Mouse (Mus musculus) cerebellum, adult 2 months (tissue): ENCODE measurements around the gene Ctsw.

Experiments
- CTCF ChIP-seq: fragments of 200-500 bp; IDR thresholded peaks from 2 replicates; pipeline ENCODE4 v1.5.1; 2011; ENCODE audit warnings: low read depth, mild to moderate bottlenecking, control low read depth, low read length, moderate library complexity, borderline replicate concordance; ENCODE audit not compliant: insufficient read depth
- POLR2A ChIP-seq: fragments of 200-500 bp; IDR thresholded peaks from 2 replicates; pipeline ENCODE4 v1.6.1; 2011; ENCODE audit warnings: low read length, control low read depth, borderline replicate concordance; ENCODE audit not compliant: insufficient read depth

DNA sequence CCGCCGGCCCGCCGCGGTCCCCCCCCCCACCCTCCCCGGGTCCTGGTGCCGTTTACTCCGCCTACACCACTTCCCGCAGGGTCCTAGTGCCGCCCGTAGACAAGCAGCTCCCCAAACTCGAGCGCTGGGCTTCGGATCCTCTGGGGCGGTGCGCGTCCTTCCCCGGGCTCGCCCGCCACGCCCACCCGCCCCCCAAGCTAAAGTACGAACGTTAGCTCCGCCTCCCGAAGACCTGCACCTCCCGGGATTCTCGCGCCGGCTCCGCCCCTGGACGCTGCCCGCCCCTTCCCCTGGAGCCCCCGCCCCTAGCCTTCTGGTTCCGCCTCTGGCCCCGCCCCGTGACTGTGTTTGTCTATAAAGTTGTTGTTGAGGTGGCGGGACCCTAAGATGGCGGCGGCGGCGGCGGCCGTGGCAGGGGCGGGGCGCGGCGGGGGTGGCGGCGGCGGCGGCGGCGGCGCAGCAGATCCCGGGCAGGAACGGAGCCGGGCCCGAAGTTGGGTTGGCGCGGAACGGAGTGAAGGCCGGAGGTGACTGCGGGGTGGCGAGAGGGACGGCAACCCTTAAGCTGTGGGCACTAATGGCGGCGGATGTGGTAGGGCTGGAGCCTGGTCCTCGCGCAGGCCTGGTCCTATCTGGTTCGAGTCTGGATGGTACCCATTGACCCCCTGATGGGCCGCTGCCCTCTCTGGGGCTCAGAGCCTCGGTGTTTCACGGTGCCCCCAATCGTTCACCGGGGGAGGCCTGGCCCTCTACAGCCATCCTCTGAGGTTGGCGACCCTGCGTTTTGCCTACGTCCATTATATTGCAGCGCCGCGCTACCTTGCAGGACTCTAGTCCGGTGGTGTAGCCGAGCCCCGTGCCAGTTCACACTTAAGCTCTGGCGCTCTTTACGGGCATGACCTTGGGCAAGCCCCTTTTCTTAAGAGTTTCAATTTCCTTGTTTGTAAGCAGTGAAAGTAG, 43.2 kb downstream of the Ctsw start, which contains the start of the genes Drap1 and AI837181:
- TF ChIP-seq CTCF, result no peak
- TF ChIP-seq POLR2A, result peak; percentile 27; the same call in 1 of the 2 replicates
